Mouse (Mus musculus) ovary, adult 18-20 months (tissue): Measurements from ENCODE around the gene 2210016F16Rik.
"Not testable (repeated sequence)": the region's sequence is repeated elsewhere in the genome, so short reads cannot be mapped to it uniquely, and the experiment has no call there.

Experiments
- DNase-seq: peaks from one replicate; pipeline ENCODE4 v3.0.0; 2022; ENCODE audit warnings: low spot score, mixed read lengths

Gene 2210016F16Rik

GRCm38 (mm10) chr13:58384779-58385546 lies at the start of gene 2210016F16Rik:
TSS of gene 2210016F16Rik (minus strand) at chr13:58385225.
- peak; percentile 33 for DNase-seq

- DNase-seq, result no peak
Observed at GRCm38 (mm10) chr13:58423061-58423660, 38.1 kb upstream of the 2210016F16Rik start.

GRCm38 (mm10) chr13:58422242-58422641 lies 37.2 kb upstream of the 2210016F16Rik start:
- DNase-seq, result no peak

GRCm38 (mm10) chr13:58421026-58421425 lies 36.0 kb upstream of the 2210016F16Rik start:
- DNase-seq, result no peak

GRCm38 (mm10) chr13:58419266-58419665 lies 34.2 kb upstream of the 2210016F16Rik start:
- DNase-seq, result no peak

- DNase-seq, result no peak
Observed at GRCm38 (mm10) chr13:58418656-58419055, 33.6 kb upstream of the 2210016F16Rik start.

GRCm38 (mm10) chr13:58415838-58416237 lies 30.8 kb upstream of the 2210016F16Rik start:
- no peak for DNase-seq

- DNase-seq, result no peak
Observed at GRCm38 (mm10) chr13:58415374-58415773, 30.3 kb upstream of the 2210016F16Rik start.

GRCm38 (mm10) chr13:58411073-58411472 lies 26.0 kb upstream of the 2210016F16Rik start:
- no peak for DNase-seq

GRCm38 (mm10) chr13:58403243-58403642 lies 18.2 kb upstream of the 2210016F16Rik start, which contains the start of gene Hnrnpk:
TSS of gene Hnrnpk (minus strand) at chr13:58403343.
- DNase-seq, result not testable (repeated sequence)

GRCm38 (mm10) chr13:58402744-58403110 lies 17.7 kb upstream of the 2210016F16Rik start:
- no peak for DNase-seq

GRCm38 (mm10) chr13:58402003-58402743 lies 17.1 kb upstream of the 2210016F16Rik start, which contains the start of gene Rmi1:
TSS of gene Rmi1 (plus strand) at chr13:58402248.
- DNase-seq, result peak; percentile 94

- peak; percentile 51 for DNase-seq
Observed at GRCm38 (mm10) chr13:58401135-58402002, 16.3 kb upstream of the 2210016F16Rik start.

GRCm38 (mm10) chr13:58400576-58400975 lies 15.6 kb upstream of the 2210016F16Rik start:
- DNase-seq, result no peak

GRCm38 (mm10) chr13:58397651-58398050 lies 12.6 kb upstream of the 2210016F16Rik start:
- no peak for DNase-seq

- not testable (repeated sequence) for DNase-seq
Observed at GRCm38 (mm10) chr13:58394392-58394791, 9.4 kb upstream of the 2210016F16Rik start.

GRCm38 (mm10) chr13:58389324-58389951 lies 4.4 kb upstream of the 2210016F16Rik start:
- no peak for DNase-seq

- no peak for DNase-seq
Observed at GRCm38 (mm10) chr13:58388379-58388778, 3.4 kb upstream of the 2210016F16Rik start.

GRCm38 (mm10) chr13:58387948-58388347 lies 2.9 kb upstream of the 2210016F16Rik start:
- DNase-seq, result peak; percentile 11

GRCm38 (mm10) chr13:58385547-58385920 lies 509 bp upstream of the 2210016F16Rik start:
- DNase-seq, result no peak

- DNase-seq, result no peak
Observed at GRCm38 (mm10) chr13:58384371-58384770, 654 bp downstream of the 2210016F16Rik start.
